Mouse (Mus musculus) heart, embryonic 16.5 days (tissue): ENCODE measurements around the gene Snx27. TPM values are rescaled to one million over a fixed set of nuclear protein-coding genes. Genes with fewer than 3 reads are reported as not detected.

Experiments used
- ATAC-seq: fragments of 200-750 bp; cut with Nextera tagmentation; replicated peaks from 2 replicates; pipeline ENCODE4 v1.8.0; 2017; ENCODE audit warnings: moderate number of reproducible peaks; ENCODE audit not compliant: insufficient read depth, low FRiP score; ENCODE audit errors: extremely low read depth
- H3K27ac ChIP-seq: fragments of 300-500 bp; sonication (generic); 2 replicates; pipeline ENCODE4 v1.5.1; 2014; ENCODE audit warnings: mild to moderate bottlenecking, low read length, control low read depth, moderate library complexity
- H3K27me3 ChIP-seq: fragments of 300-500 bp; sonication (generic); 2 replicates; pipeline ENCODE4 v1.6.1; 2014; ENCODE audit warnings: low read length, mixed read lengths; ENCODE audit not compliant: control insufficient read depth, insufficient read depth
- H3K36me3 ChIP-seq: fragments of 300-500 bp; sonication (generic); 2 replicates; pipeline ENCODE4 v1.6.1; 2014; ENCODE audit not compliant: control insufficient read depth, insufficient read depth
- H3K4me1 ChIP-seq: fragments of 300-500 bp; sonication (generic); 2 replicates; pipeline ENCODE4 v1.6.1; 2014; ENCODE audit warnings: low read length, mixed read lengths; ENCODE audit not compliant: control insufficient read depth, insufficient read depth
- H3K4me2 ChIP-seq: fragments of 300-500 bp; sonication (generic); 2 replicates; pipeline ENCODE4 v1.6.1; 2014; ENCODE audit warnings: low read depth, mild to moderate bottlenecking, control low read depth, low read length
- H3K4me3 ChIP-seq: fragments of 300-500 bp; sonication (generic); 2 replicates; pipeline ENCODE4 v1.5.1; 2014; ENCODE audit warnings: mild to moderate bottlenecking, control low read depth, low read length
- H3K9ac ChIP-seq: fragments of 300-500 bp; sonication (generic); 2 replicates; pipeline ENCODE4 v1.6.1; 2014; ENCODE audit warnings: low read length, control low read depth
- H3K9me3 ChIP-seq: fragments of 300-500 bp; sonication (generic); replicated peaks from 2 replicates; pipeline ENCODE4 v1.6.1; 2016; ENCODE audit warnings: low read length; ENCODE audit not compliant: control insufficient read depth
- WGBS: fragments of 180-500 bp; shearing (Covaris S2); extraction: QIAGEN DNeasy Blood & Tissue Kit; methylation state at CpG from one replicate; pipeline ENCODE4 v1.1.7; 2014; 5-methylcytosine and 5-hydroxymethylcytosine counted together
- polyA plus RNA-seq: library from polyadenylated mRNA; unstranded; fragments of >200 nt; fragmentation: Nextera tagmentation; extraction: Ambion mirVana; gene quantifications from 2 replicates; pipeline ENCODE4 v1.2.1, GENCODE M21; 2015

Snx27 gene
- polyA plus RNA-seq, 1 experiment from 2014 or later, result 30.5 TPM

- Histone ChIP-seq H3K27ac (no peak overlapping the region), H3K9me3 (no peaks in the 10 kb centered on the region), H3K4me1 (no peaks in the 10 kb centered on the region), H3K27me3 (peaks cover 10% of the 10 kb centered on the region), H3K9ac (no peak overlapping the region), H3K4me2 (no peak overlapping the region), H3K36me3 (no peaks in the 10 kb centered on the region), H3K4me3 (no peak overlapping the region)
- ATAC-seq, result no peak
- WGBS, result 93% methylated on average over 2 of the region's 2 CpGs
Observed at GRCm38 (mm10) chr3:94459834-94460233, 122.7 kb downstream of the Snx27 start.

- Histone ChIP-seq H3K4me1 (no peaks in the 10 kb centered on the region), H3K4me2 (no peak overlapping the region), H3K27me3 (peaks cover 10% of the 10 kb centered on the region), H3K27ac (no peak overlapping the region), H3K4me3 (no peak overlapping the region), H3K36me3 (no peaks in the 10 kb centered on the region), H3K9me3 (no peaks in the 10 kb centered on the region), H3K9ac (no peak overlapping the region)
- 69% methylated on average over 3 of the region's 3 CpGs for WGBS
- no peak for ATAC-seq
Observed at GRCm38 (mm10) chr3:94457055-94457454, 125.5 kb downstream of the Snx27 start.

- Histone ChIP-seq H3K36me3 (no peaks in the 10 kb centered on the region), H3K27me3 (peaks cover 10% of the 10 kb centered on the region), H3K27ac (no peak overlapping the region), H3K4me3 (peak overlapping the region; percentile 44), H3K4me2 (peak overlapping the region; percentile 60), H3K4me1 (no peaks in the 10 kb centered on the region), H3K9me3 (no peaks in the 10 kb centered on the region), H3K9ac (no peak overlapping the region)
- ATAC-seq, result peak; percentile 79
- WGBS, result 2% methylated on average over 12 of the region's 12 CpGs
Observed at GRCm38 (mm10) chr3:94456529-94457000, 126.0 kb downstream of the Snx27 start.

DNA sequence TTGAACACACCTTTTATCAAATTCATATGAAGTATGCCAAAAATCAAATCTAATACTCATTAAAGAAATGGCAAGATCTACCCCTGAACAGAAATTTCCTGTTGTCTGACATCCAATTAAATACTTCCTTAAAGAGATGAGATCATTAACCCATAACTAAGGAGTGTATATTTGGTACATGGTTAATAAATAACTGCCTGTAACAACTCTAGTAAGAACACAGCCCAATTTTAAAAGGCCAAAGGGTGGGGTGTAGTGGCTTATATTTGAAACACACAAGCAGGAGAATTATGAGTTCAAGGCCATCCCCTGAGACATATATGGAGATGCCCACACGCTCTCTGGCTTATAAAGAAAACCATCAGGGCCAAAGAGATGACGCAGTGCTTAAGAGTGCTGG lies 133.1 kb downstream of the Snx27 start:
- no peaks in the 10 kb centered on the region for H3K9me3 ChIP-seq
- H3K4me2 ChIP-seq, result no peak overlapping the region
- H3K36me3 ChIP-seq, result peaks cover 38% of the 10 kb centered on the region
- H3K27me3 ChIP-seq, result no peaks in the 10 kb centered on the region
- H3K9ac ChIP-seq, result no peak overlapping the region
- no peak overlapping the region for H3K4me3 ChIP-seq
- peaks cover under 1% of the 10 kb centered on the region; the same call in 1 of the 2 replicates for H3K4me1 ChIP-seq
- ATAC-seq, result no peak
- WGBS, result 97% methylated on average over 2 of the region's 2 CpGs
- no peak overlapping the region for H3K27ac ChIP-seq

Other genes with a start within 250 kb of the Snx27 start
- 0.14 TPM in 1 of 2 replicates, not detected in the other for gene Them5, start 240.6 kb downstream of the Snx27 start, polyA plus RNA-seq
- 0.22 and 0.54 TPM in 2 replicates for gene C2cd4d, start 220.3 kb downstream of the Snx27 start, polyA plus RNA-seq
- 10.1 and 15.1 TPM in 2 replicates for gene Rorc, start 209.9 kb downstream of the Snx27 start, polyA plus RNA-seq
- 0.27 and 0.46 TPM in 2 replicates for gene Lingo4, start 184.2 kb downstream of the Snx27 start, polyA plus RNA-seq
- 10.1 and 12.2 TPM in 2 replicates for gene Tdrkh, start 169.4 kb downstream of the Snx27 start, polyA plus RNA-seq
- gene Mrpl9, start 139.4 kb downstream of the Snx27 start, polyA plus RNA-seq, result 64.6 and 71.6 TPM in 2 replicates
- 0.49 and 0.72 TPM in 2 replicates for gene Oaz3, start 138.8 kb downstream of the Snx27 start, polyA plus RNA-seq
- gene Celf3, start 104.4 kb downstream of the Snx27 start, polyA plus RNA-seq, result 1.7 and 1.8 TPM in 2 replicates
- gene Riiad1, start 102.4 kb downstream of the Snx27 start, polyA plus RNA-seq, result 4.7 and 5.0 TPM in 2 replicates
- not detected in 2 replicates for gene Gm10972, start 60.4 kb upstream of the Snx27 start, polyA plus RNA-seq
- gene Tuft1, start 76.2 kb upstream of the Snx27 start, polyA plus RNA-seq, result 6.4 and 7.0 TPM in 2 replicates
- 4.0 and 4.3 TPM in 2 replicates for gene Selenbp2, start 110.8 kb upstream of the Snx27 start, polyA plus RNA-seq
- 2.7 and 4.4 TPM in 2 replicates for gene Cgn, start 203.8 kb upstream of the Snx27 start, polyA plus RNA-seq